13 mouse cellular contexts compared by ENCODE assay signal in genomic region chr2:59285581-59285980, GRCm38 (mm10).
A peak's percentile ranks its signal among the peaks of the same experiment; 100 is the strongest.
DNase-seq lines count a peak whose midpoint lies in the region; TF ChIP-seq lines count a peak whose summit lies in the region.
"Had no signal": no experiment of that assay in that cellular context is flagged by ENCODE, and none has a peak within 500 bp of the region (broad histone marks: within the 10 kb centered on the region; RNA-seq: fewer than 3 reads in every experiment).

No protein-coding gene starts in this region.

- H3K36me3 ChIP-seq in heart, adult 2 months (ENCODE audit: control insufficient read depth, insufficient read depth, low read length), result peaks cover 7% of the 10 kb centered on the region; the same call in 1 of the 2 replicates
- H3K36me3 ChIP-seq: embryonic facial prominence, embryonic 13.5 days; midbrain, embryonic 13.5 days; neural tube, embryonic 13.5 days had no signal

- no peak overlapping the region for H3K9ac ChIP-seq in heart, adult 2 months (ENCODE audit: low read depth, low read length)
- H3K9ac ChIP-seq: hindbrain, embryonic 14.5 days; midbrain, embryonic 13.5 days; neural tube, embryonic 13.5 days had no signal

- H3K27ac ChIP-seq in heart, adult 2 months, result peak overlapping the region; percentile 47
- H3K27ac ChIP-seq: embryonic facial prominence, embryonic 13.5 days; hindbrain, embryonic 14.5 days; midbrain, embryonic 13.5 days; neural tube, embryonic 13.5 days had no signal

- no peak for TF ChIP-seq CTCF in heart, adult 2 months (IDR thresholded peaks at IDR 0.05)

- H3K27me3 ChIP-seq in heart, adult 2 months (ENCODE audit: control insufficient read depth, insufficient read depth, low read length), result no peaks in the 10 kb centered on the region
- H3K27me3 ChIP-seq: embryonic facial prominence, embryonic 13.5 days; midbrain, embryonic 13.5 days; neural tube, embryonic 13.5 days had no signal

- peaks cover 12% of the 10 kb centered on the region for H3K4me1 ChIP-seq in heart, adult 2 months (ENCODE audit: control insufficient read depth, insufficient read depth, low read length)
- H3K4me1 ChIP-seq: midbrain, embryonic 13.5 days had no signal

- no peak for DNase-seq in heart, adult 2 months
- no peak for DNase-seq in heart, adult 9 months (ENCODE audit: low spot score in 2 of 2)
- peak; percentile 46 to 50 for DNase-seq in kidney, postnatal 36 days
- no peak for DNase-seq in kidney, postnatal 10 days
- peak; percentile 34 for DNase-seq in NIH3T3 (ENCODE audit: low read depth)
- DNase-seq in lung, postnatal 14 days, result peak; percentile 35
- DNase-seq in cerebellum, adult 9-10 months, result no peak
- DNase-seq in spleen, postnatal 4 days (ENCODE audit: low spot score in 2 of 2), result no peak
- DNase-seq: thymus, postnatal 25 days had no signal

- no peak for TF ChIP-seq EP300 in heart, adult 2 months (IDR thresholded peaks at IDR 0.05; ENCODE audit: insufficient read depth, low read depth, low read length)

- intact Hi-C loops in heart, adult 2 months (cut with DNase I), result loop anchor here (2.0 to 5.0 kb wide), 3 partner anchors 57 to 152 kb away; partner anchors contain the start of genes Ccdc148 and Pkp4

- no peak for TF ChIP-seq POLR2A in heart, adult 2 months (IDR thresholded peaks at IDR 0.05; ENCODE audit: insufficient read depth, low read depth, low read length)

- H3K79me2 ChIP-seq in heart, adult 2 months (replicated peaks; ENCODE audit: control insufficient read depth, insufficient read depth, low read length), result no peaks in the 10 kb centered on the region; the same call in none of the 2 replicates

- 34% methylated on average over 1 of the region's 1 CpGs for WGBS in heart, adult 2 months

- H3K4me3 ChIP-seq in heart, adult 2 months, result no peak overlapping the region
- H3K4me3 ChIP-seq: embryonic facial prominence, embryonic 13.5 days; midbrain, embryonic 13.5 days; neural tube, embryonic 13.5 days had no signal

Comparison
In these comparisons a context has a peak if more than half of its experiments do, and no peak if none do; other contexts are left out.
1. DNase-seq: peak in kidney, postnatal 36 days (2 of 2), NIH3T3 (single experiment) and lung, postnatal 14 days (single experiment); none in heart, adult 2 months (0 of 2), heart, adult 9 months (0 of 2), kidney, postnatal 10 days (single experiment), cerebellum, adult 9-10 months (single experiment) and spleen, postnatal 4 days (0 of 2).